Mouse (Mus musculus) cerebellum, adult 2 months (tissue): ENCODE results near the gene Nek9.

Experiments used
- CTCF ChIP-seq: fragments of 200-500 bp; IDR thresholded peaks from 2 replicates; pipeline ENCODE4 v1.5.1; 2011; ENCODE audit warnings: low read depth, mild to moderate bottlenecking, control low read depth, low read length, moderate library complexity, borderline replicate concordance; ENCODE audit not compliant: insufficient read depth
- POLR2A ChIP-seq: fragments of 200-500 bp; IDR thresholded peaks from 2 replicates; pipeline ENCODE4 v1.6.1; 2011; ENCODE audit warnings: low read length, control low read depth, borderline replicate concordance; ENCODE audit not compliant: insufficient read depth

DNA sequence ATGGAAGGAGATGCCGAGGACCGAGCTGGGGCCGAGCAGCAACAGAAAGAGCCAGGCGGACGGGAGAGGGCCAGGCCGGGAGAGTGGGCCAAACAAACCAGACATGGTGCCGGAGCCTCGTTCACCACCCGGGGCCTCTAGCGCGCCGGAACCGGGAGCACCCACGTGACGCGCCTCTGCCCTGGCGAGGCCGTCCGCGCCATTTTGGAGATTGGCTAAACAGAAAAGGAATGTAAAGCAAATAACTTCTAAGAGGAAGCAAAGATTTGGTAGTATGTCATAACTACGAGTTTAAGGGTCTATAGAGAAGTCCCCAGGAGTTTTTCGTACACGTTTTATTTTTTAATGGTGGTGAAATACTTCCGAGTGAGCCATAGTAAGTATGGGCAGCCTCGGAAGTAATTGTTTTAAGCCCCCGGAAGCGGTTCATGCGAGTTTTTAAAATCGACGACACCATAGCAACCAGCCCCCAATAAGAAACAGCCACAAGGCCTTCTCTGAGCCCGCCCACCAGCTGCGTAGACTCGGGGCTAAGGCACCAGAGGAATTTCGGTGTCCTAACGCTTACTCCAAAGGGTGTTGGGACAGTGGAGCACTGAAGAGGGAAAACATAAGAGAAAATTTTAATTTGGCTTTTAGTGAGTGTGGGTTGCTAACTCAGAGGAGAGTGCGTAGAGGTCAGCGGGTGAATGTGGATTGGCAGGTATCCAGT lies 35.6 kb upstream of the Nek9 start, which contains the start of gene Tmed10:
- peak; percentile 62; the same call in 1 of the 2 replicates for TF ChIP-seq POLR2A
- no peak for TF ChIP-seq CTCF
